Mouse (Mus musculus): Measurements from ENCODE around the gene Ccdc189. TPM values are rescaled to one million over a fixed set of nuclear protein-coding genes. Genes with fewer than 3 reads are reported as not detected.

Ccdc189 gene
- total and polyA plus RNA-seq, 3 experiments: 4.2 to 6.9 TPM; not detected in 1

DNA sequence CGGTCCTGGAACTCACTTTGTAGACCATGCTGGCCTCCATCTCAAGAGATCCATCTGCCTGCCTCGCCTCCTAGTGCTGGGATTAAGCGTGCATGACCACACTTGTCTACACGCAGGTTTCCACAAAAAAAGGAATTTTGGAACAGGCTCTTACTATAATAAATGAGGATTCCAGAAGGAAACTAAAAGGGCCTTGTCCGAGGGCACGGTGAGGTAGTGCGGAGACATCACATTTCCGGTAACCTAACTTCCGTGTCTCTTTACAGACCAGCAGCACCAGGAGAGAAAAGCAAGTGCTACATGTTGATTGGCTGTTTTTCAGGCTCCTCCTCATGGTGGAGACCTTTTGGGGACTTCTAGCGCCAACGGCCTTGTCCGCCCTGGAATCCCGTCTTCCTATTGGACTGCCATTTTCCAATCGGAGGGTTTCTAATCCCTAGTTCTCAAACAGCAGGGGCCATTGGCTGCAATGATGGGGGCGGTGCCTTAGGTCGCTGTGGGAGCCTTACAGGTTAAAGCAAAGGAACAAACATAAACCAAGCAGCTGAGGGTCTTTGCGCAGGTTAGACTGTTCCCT is 15.4 kb downstream of the Ccdc189 start, which contains the start of gene Phkg2:
TSS of gene Phkg2 (plus strand) at position 446 of the 577 bp plus-strand sequence.
- TF ChIP-seq POLR2A (IDR thresholded peaks at IDR 0.05; ENCODE audit: control insufficient read depth in 1 of 2, insufficient read depth in 1 of 2, low read depth in 1 of 2, low read length in 2 of 2, poor library complexity in 1 of 2): peak; percentile 62 to 97; a peak in 2 of 4 replicates
- no peak for TF ChIP-seq CTCF (IDR thresholded peaks at IDR 0.05 in 2 of 3, conservative IDR thresholded peaks at IDR 0.05 in 1 of 3; ENCODE audit: control insufficient read depth in 1 of 3, insufficient read depth in 1 of 3, low read depth in 2 of 3, low read length in 3 of 3, poor library complexity in 1 of 3, severe bottlenecking in 1 of 3)
- peak; percentile 38; the same call in 1 of the 2 replicates for TF ChIP-seq TCF12 (IDR thresholded peaks at IDR 0.05; ENCODE audit: low read depth, low read length)
- TF ChIP-seq MAFK (IDR thresholded peaks at IDR 0.05; ENCODE audit: borderline replicate concordance, low read depth, low read length): no peak
- TF ChIP-seq RCOR1 (IDR thresholded peaks at IDR 0.05; ENCODE audit: low read depth, low read length): peak; percentile 41; the same call in 1 of the 2 replicates
- 0 out of 2 replicates have a peak, but pooled peaks have one; percentile 11 for TF ChIP-seq USF1 (IDR thresholded peaks at IDR 0.05; ENCODE audit: low read depth, low read length)
- TF ChIP-seq CHD2 (IDR thresholded peaks at IDR 0.05; ENCODE audit: low read length): peak; percentile 71
- peak; percentile 59 for TF ChIP-seq KAT2A (conservative IDR thresholded peaks at IDR 0.05; ENCODE audit: low read depth, low read length)
- TF ChIP-seq MXI1 (IDR thresholded peaks at IDR 0.05; ENCODE audit: low read depth, low read length): peak; percentile 89
- TF ChIP-seq MAZ (IDR thresholded peaks at IDR 0.05; ENCODE audit: low read depth, low read length): peak; percentile 52; the same call in 1 of the 2 replicates
- peak; percentile 95 for TF ChIP-seq ELF1 (IDR thresholded peaks at IDR 0.05; ENCODE audit: low read depth, low read length)
- TF ChIP-seq SIN3A (IDR thresholded peaks at IDR 0.05; ENCODE audit: low read length): peak; percentile 96
- peak; percentile 95 for TF ChIP-seq TBP (IDR thresholded peaks at IDR 0.05; ENCODE audit: low read depth, low read length)
- no peak for TF ChIP-seq ZNF384 (IDR thresholded peaks at IDR 0.05; ENCODE audit: low read depth, low read length)
- peak; percentile 93 for TF ChIP-seq NELFE (IDR thresholded peaks at IDR 0.05; ENCODE audit: low read depth, low read length)
- TF ChIP-seq POLR2AphosphoS2 (IDR thresholded peaks at IDR 0.05; ENCODE audit: low read length): peak; percentile 98
- peak; percentile 84 for TF ChIP-seq HCFC1 (IDR thresholded peaks at IDR 0.05; ENCODE audit: low read depth, low read length)
- no peak for TF ChIP-seq JUND (IDR thresholded peaks at IDR 0.05; ENCODE audit: low read depth, low read length)
- peak; percentile 84 for TF ChIP-seq MAX (IDR thresholded peaks at IDR 0.05; ENCODE audit: low read length)
- peak; percentile 94 for TF ChIP-seq MYC (IDR thresholded peaks at IDR 0.05; ENCODE audit: low read depth, low read length)
- no peak for TF ChIP-seq TAL1 (IDR thresholded peaks at IDR 0.05; ENCODE audit: low read length)
- peak; percentile 83; the same call in 1 of the 2 replicates for TF ChIP-seq ZMIZ1 (IDR thresholded peaks at IDR 0.05; ENCODE audit: low read depth, low read length)
- peak within 1 kb of the TSS; percentile 94 for H3K9ac ChIP-seq (ENCODE audit: control insufficient read depth, low read depth, low read length, poor library complexity, severe bottlenecking)
- H3K27ac ChIP-seq (ENCODE audit: control insufficient read depth, low read depth, low read length): peak within 1 kb of the TSS; percentile 84
- H3K9me3 ChIP-seq (replicated peaks; ENCODE audit: insufficient read depth, low read length): no peaks in the 10 kb centered on the region
- H3K4me3 ChIP-seq (ENCODE audit: control insufficient read depth in 1 of 2, insufficient read depth in 1 of 2, low read depth in 2 of 2, low read length in 2 of 2): peak within 1 kb of the TSS; percentile 86 to 90
- peaks cover 16% of the 10 kb centered on the region for H3K79me2 ChIP-seq (ENCODE audit: control insufficient read depth, insufficient read depth, low read length, poor library complexity)
- peaks cover 0 to 12% of the 10 kb centered on the region in 2 experiments; a peak in 2 of 4 replicates for H3K36me3 ChIP-seq (ENCODE audit: control insufficient read depth in 1 of 2, insufficient read depth in 2 of 2, low read length in 2 of 2)
- H3K4me1 ChIP-seq (ENCODE audit: control insufficient read depth in 1 of 2, insufficient read depth in 2 of 2, low read length in 2 of 2): peaks cover 0 to 10% of the 10 kb centered on the region in 2 experiments; a peak in 3 of 4 replicates
- no peaks in the 10 kb centered on the region for H3K27me3 ChIP-seq (ENCODE audit: control insufficient read depth in 1 of 2, insufficient read depth in 2 of 2, low read length in 2 of 2)
- DNase-seq (ENCODE audit: low read depth, low spot score): peak; percentile 99
